Mouse (Mus musculus) hindbrain, embryonic 11.5 days (tissue): ENCODE measurements around the gene Kcnc3. TPM values are rescaled to one million over a fixed set of nuclear protein-coding genes. Genes with fewer than 3 reads are reported as not detected.

Experiments used
- ATAC-seq: fragments of 200-750 bp; cut with Nextera tagmentation; 2 replicates; pipeline ENCODE4 v1.8.0; 2017; ENCODE audit warnings: mild to moderate bottlenecking, moderate TSS enrichment, moderate library complexity; ENCODE audit not compliant: low FRiP score
- DNase-seq: peaks from one replicate; pipeline ENCODE4 v3.0.0-alpha.2; 2015; ENCODE audit warnings: low spot score
- H3K27ac ChIP-seq: fragments of 300-500 bp; sonication (generic); 2 replicates; pipeline ENCODE4 v1.5.1; 2014; ENCODE audit warnings: mild to moderate bottlenecking, low read depth, low read length
- H3K27me3 ChIP-seq: fragments of 300-500 bp; sonication (generic); 2 replicates; pipeline ENCODE4 v1.6.1; 2014; ENCODE audit warnings: mild to moderate bottlenecking, low read length, moderate library complexity, mixed read lengths; ENCODE audit not compliant: control insufficient read depth, insufficient read depth
- H3K36me3 ChIP-seq: fragments of 300-500 bp; sonication (generic); 2 replicates; pipeline ENCODE4 v1.6.1; 2014; ENCODE audit warnings: mild to moderate bottlenecking, low read length, moderate library complexity, mixed read lengths; ENCODE audit not compliant: control insufficient read depth, insufficient read depth
- H3K4me1 ChIP-seq: fragments of 300-500 bp; sonication (generic); replicated peaks from 2 replicates; pipeline ENCODE4 v1.6.1; 2014; ENCODE audit warnings: low read length, mixed read lengths; ENCODE audit not compliant: control insufficient read depth, insufficient read depth
- H3K4me2 ChIP-seq: fragments of 300-500 bp; sonication (generic); replicated peaks from 2 replicates; pipeline ENCODE4 v1.6.1; 2014; ENCODE audit warnings: mild to moderate bottlenecking, low read depth, low read length
- H3K4me3 ChIP-seq: fragments of 300-500 bp; sonication (generic); 2 replicates; pipeline ENCODE4 v1.5.1; 2014; ENCODE audit warnings: low read depth, low read length
- H3K9ac ChIP-seq: fragments of 300-500 bp; sonication (generic); 2 replicates; pipeline ENCODE4 v1.6.1; 2014; ENCODE audit warnings: low read depth, low read length
- H3K9me3 ChIP-seq: fragments of 300-500 bp; sonication (generic); 2 replicates; pipeline ENCODE4 v1.6.1; 2016; ENCODE audit warnings: low read length; ENCODE audit not compliant: control insufficient read depth
- WGBS: fragments of 180-500 bp; shearing (Covaris S2); extraction: QIAGEN DNeasy Blood & Tissue Kit; methylation state at CpG from one replicate; pipeline ENCODE4 v1.1.7; 2014; 5-methylcytosine and 5-hydroxymethylcytosine counted together
- polyA plus RNA-seq: library from polyadenylated mRNA; unstranded; fragments of >200 nt; fragmentation: Nextera tagmentation; extraction: Ambion mirVana; gene quantifications from 2 replicates; pipeline ENCODE4 v1.2.1, GENCODE M21; 2014

Kcnc3 gene
- polyA plus RNA-seq, 1 experiment from 2014 or later, result 2.1 TPM

DNA sequence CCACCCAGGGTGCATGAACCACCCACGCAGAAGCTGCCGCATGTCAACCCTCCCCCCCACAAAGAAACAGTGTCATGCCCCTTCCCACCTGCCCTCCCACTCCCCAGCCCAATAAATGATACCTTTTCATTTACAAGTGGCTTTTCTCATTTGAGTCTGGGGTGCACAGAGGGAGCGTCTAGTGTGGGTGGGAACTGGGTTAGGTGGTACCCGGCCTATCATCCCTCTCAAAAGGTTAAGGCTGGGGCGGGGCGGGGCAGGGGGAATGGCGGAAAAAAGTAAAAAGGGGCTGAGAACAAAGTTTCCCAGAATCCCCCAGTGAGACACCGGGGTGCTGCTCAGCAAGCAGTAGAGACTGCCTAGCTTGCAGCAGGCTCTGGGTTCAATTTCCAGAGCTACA lies 14.2 kb downstream of the Kcnc3 start:
- no peaks in the 10 kb centered on the region for H3K9me3 ChIP-seq
- H3K4me3 ChIP-seq, result no peak overlapping the region
- no peak overlapping the region for H3K9ac ChIP-seq
- ATAC-seq (peak; percentile 25; the same call in 1 of the 2 replicates), DNase-seq (no peak)
- H3K27me3 ChIP-seq, result peaks cover 30% of the 10 kb centered on the region
- under 1% methylated on average over 6 of the region's 8 CpGs for WGBS
- no peak overlapping the region for H3K27ac ChIP-seq
- peak overlapping the region; percentile 43 for H3K4me2 ChIP-seq
- no peaks in the 10 kb centered on the region for H3K36me3 ChIP-seq
- H3K4me1 ChIP-seq, result peaks cover 8% of the 10 kb centered on the region

DNA sequence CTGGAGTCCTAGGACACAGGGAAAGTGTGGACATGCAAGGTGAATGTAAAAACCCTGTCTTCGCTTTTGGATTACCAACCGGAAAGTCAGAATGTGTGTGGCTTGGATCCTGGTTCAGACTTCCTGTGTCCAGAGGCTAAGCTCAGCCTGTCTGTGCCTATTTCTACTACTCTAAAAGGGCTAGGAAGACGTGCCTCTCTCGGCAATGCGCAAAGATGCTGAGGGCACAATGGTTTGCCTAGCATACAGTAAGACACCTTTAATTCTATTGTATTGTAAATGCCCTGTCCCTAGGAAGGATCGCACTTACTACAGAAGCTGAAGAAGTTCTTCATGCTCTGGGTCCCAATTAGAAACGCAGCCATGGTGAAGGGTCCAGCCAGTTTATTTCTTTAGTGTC lies 15.0 kb downstream of the Kcnc3 start:
- no peak overlapping the region for H3K4me2 ChIP-seq
- ATAC-seq, result no peak
- H3K36me3 ChIP-seq, result no peaks in the 10 kb centered on the region
- no peak overlapping the region for H3K4me3 ChIP-seq
- no peaks in the 10 kb centered on the region for H3K9me3 ChIP-seq
- WGBS, result 38% methylated on average over 7 of the region's 7 CpGs
- peaks cover 8% of the 10 kb centered on the region for H3K4me1 ChIP-seq
- no peak overlapping the region for H3K9ac ChIP-seq
- peaks cover 30% of the 10 kb centered on the region for H3K27me3 ChIP-seq
- peak; percentile 4 for DNase-seq
- no peak overlapping the region for H3K27ac ChIP-seq

DNA sequence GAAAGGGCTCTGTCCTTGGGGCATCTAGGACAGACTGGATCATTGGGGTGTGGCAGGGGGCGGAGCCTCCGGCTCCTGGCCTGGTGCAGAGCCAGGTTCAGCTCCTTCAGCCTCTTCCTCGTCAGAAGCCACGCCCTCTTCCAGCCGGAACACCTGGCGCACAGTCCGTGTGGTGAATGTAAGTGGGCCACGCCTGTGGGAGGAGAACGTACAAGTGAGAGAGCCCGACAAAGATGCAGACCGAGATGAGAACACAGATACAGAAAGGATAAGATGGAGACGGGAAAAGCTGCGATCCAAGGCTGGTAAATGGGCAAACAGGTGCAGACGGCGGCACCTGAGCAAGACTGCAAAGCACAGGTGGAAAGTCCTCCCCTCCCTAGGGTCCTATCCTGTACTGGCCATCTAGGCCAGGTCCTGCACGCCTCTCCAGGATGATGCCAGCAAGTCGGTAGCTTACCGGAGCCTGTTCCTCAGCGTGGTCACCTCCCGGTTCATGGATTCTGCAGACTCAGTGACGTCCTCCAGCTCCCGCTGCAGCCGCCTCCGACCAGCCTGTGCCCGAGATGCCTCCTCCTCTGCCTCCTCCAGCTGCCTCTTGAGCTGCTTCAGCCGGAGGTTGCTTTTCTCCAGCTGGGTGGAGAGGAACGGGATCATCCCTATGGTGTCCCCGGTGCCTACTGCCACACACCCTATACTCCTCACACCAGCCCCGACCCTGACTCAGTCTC lies 15.9 kb downstream of the Kcnc3 start:
- Histone ChIP-seq H3K27me3 (peaks cover 23% of the 10 kb centered on the region), H3K4me3 (no peak overlapping the region), H3K4me1 (peaks cover 8% of the 10 kb centered on the region), H3K36me3 (no peaks in the 10 kb centered on the region), H3K9ac (no peak overlapping the region), H3K9me3 (no peaks in the 10 kb centered on the region), H3K27ac (no peak overlapping the region), H3K4me2 (no peak overlapping the region)
- WGBS, result 10% methylated on average over 29 of the region's 29 CpGs
- DNase-seq (peak; percentile 6), ATAC-seq (no peak)

DNA sequence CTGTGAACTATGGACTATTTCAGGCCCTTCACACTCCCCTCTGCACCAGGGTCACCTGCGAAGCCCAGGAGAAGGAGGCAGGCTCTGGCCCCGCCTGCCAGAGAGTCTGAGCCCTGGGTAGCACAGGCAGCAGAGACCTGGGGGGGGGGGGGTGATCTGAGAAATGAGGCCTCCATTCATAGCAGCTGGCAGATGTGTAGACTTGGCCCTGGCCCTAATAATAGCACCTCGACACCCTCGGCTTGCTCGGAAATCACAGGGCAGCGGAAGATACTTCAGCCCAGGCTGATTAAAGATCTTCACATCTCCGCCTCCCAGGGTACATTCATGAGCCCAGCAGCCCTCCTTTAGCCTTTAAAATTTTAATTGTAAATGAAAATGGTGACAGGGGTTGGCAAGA lies 21.7 kb downstream of the Kcnc3 start:
- ATAC-seq (no peak), DNase-seq (no peak)
- H3K9me3 ChIP-seq, result no peaks in the 10 kb centered on the region
- no peak overlapping the region for H3K4me2 ChIP-seq
- H3K36me3 ChIP-seq, result no peaks in the 10 kb centered on the region
- H3K27ac ChIP-seq, result no peak overlapping the region
- H3K9ac ChIP-seq, result no peak overlapping the region
- WGBS, result 84% methylated on average over 7 of the region's 7 CpGs
- peaks cover 6% of the 10 kb centered on the region for H3K27me3 ChIP-seq
- H3K4me1 ChIP-seq, result no peaks in the 10 kb centered on the region
- no peak overlapping the region for H3K4me3 ChIP-seq

DNA sequence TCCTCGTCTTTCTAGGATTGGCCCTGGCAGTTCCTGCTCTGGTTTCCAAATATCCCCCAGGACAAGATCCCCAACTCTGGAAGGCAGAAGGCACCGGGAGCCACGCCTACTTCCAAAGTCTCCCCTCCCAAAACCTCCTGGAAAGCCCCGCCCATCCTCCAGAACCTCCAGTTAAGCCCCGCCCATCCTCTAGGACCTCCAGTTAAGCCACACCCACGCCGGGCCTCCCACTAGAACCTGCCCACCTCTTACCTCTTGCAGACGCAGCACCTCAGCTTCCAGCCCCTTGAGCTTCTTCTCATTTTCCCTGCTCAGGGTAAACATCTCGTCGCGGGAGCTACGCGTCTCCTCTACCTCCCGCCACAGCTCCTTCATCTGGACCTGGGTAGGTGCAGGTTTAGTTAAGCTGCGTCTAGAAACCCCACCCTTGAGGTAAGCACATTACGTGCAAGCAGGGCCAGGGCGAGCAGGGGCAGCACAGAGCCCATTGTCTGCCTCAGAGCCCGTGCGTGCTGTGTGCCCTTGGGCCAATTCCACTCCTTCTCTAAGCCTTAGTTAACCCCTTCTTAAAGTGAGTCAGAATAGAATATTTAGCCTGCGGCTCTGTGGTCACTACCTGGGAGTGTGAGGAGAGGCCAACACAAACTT lies 23.7 kb downstream of the Kcnc3 start:
- no peaks in the 10 kb centered on the region for H3K9me3 ChIP-seq
- peak; percentile 30 for DNase-seq
- 9% methylated on average over 20 of the region's 20 CpGs for WGBS
- ATAC-seq, result no peak
- no peak overlapping the region for H3K4me3 ChIP-seq
- H3K4me2 ChIP-seq, result no peak overlapping the region; the same call in 1 of the 2 replicates
- no peak overlapping the region for H3K9ac ChIP-seq
- H3K36me3 ChIP-seq, result no peaks in the 10 kb centered on the region
- H3K27me3 ChIP-seq, result peaks cover 6% of the 10 kb centered on the region
- no peak overlapping the region for H3K27ac ChIP-seq
- no peaks in the 10 kb centered on the region for H3K4me1 ChIP-seq

DNA sequence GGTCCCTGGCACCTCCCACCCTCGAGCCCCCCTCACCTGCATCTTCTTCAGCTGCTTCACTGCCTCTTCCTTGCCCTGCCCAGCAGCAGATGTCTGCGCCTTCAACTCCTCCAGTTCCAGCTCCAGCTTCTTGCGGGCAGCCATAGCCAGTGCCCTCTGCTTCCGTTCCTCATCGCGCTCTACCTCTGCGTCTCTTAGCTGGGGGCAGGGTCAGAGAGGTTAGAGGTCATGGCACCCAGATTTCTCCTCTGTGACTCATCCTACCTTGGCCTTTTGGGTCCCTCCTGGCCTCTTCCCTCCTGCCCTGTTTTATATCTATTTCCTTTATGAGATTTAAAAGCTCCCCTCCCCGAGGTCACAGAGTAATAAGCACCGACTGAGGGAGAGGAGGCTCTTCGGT lies 24.8 kb downstream of the Kcnc3 start:
- no peak overlapping the region for H3K4me3 ChIP-seq

DNA sequence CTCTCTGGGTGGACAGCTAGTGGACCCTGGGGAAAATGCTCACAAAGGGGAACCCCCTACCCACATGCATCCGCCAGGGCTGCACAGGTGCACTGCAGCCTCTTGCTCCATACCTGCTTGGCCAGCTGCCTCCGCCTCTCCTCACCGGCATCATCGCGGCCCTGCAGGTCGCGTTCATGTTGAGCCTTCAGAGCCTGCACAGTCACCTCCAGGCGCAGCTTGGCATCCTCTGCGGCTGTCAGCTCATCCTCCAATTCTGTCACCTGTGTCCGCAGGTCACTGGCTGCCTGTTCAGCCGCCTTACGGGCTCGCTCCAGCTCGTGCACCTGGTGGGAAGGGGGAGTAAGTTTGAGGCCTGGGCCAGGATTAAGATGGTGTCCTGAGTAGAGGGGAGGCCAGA lies 25.5 kb downstream of the Kcnc3 start:
- 76% methylated on average over 14 of the region's 14 CpGs for WGBS
- Histone ChIP-seq H3K9me3 (no peaks in the 10 kb centered on the region), H3K4me1 (no peaks in the 10 kb centered on the region), H3K27me3 (peaks cover 6% of the 10 kb centered on the region), H3K9ac (no peak overlapping the region), H3K4me3 (no peak overlapping the region), H3K27ac (no peak overlapping the region), H3K4me2 (no peak overlapping the region), H3K36me3 (no peaks in the 10 kb centered on the region)
- no peak for DNase-seq
- no peak for ATAC-seq

More for the DNA sequence above, 24.8 kb downstream of the Kcnc3 start:
- H3K27me3 ChIP-seq, result peaks cover 6% of the 10 kb centered on the region
- H3K4me2 ChIP-seq, result no peak overlapping the region
- 16% methylated on average over 10 of the region's 10 CpGs for WGBS
- H3K9ac ChIP-seq, result no peak overlapping the region
- H3K9me3 ChIP-seq, result no peaks in the 10 kb centered on the region
- H3K36me3 ChIP-seq, result no peaks in the 10 kb centered on the region
- DNase-seq, result peak; percentile 12
- H3K27ac ChIP-seq, result no peak overlapping the region
- no peaks in the 10 kb centered on the region for H3K4me1 ChIP-seq
- ATAC-seq, result no peak

DNA sequence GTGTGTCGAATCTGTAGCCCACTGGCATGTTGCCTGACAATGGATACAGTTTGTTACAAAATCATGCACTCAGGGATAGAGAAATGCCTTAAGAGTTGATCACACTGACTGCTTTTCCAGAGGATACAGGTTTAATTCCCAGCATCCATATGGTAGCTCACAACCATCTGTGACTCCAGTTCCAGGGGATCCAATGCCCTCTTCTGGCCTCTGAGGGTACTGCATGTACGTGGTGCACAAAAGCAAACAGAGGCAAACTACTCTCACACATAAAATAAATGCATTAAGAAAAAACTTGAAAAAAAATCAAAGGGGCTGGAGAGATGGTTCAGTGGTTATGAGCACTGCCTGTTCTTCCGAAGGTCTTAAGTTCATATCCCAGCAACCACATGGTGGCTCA lies 26.6 kb downstream of the Kcnc3 start:
- peaks cover 6% of the 10 kb centered on the region for H3K27me3 ChIP-seq
- DNase-seq (no peak), ATAC-seq (no peak)
- no peak overlapping the region for H3K4me2 ChIP-seq
- no peaks in the 10 kb centered on the region for H3K36me3 ChIP-seq
- 68% methylated on average over 3 of the region's 3 CpGs for WGBS
- no peak overlapping the region for H3K27ac ChIP-seq
- H3K4me1 ChIP-seq, result no peaks in the 10 kb centered on the region
- no peaks in the 10 kb centered on the region for H3K9me3 ChIP-seq
- no peak overlapping the region for H3K4me3 ChIP-seq
- no peak overlapping the region for H3K9ac ChIP-seq
